Mouse (Mus musculus): ENCODE data around the gene Plscr1. TPM values are rescaled to one million over a fixed set of nuclear protein-coding genes. Genes with fewer than 3 reads are reported as not detected.
A peak's percentile ranks its signal among the peaks of the same experiment; 100 is the strongest.

The Plscr1 gene
- 100 to 1,000 TPM in 4 of 26 experiments, 10 to 100 TPM in 18, 1 to 10 TPM in 4; 7.2 to 150 (median 21.7) TPM for total RNA-seq (2018; cell fraction: chromatin; rRNA removed)
- 100 to 1,000 TPM in 3 of 26 experiments, 10 to 100 TPM in 23; 14.6 to 148 (median 23.3) TPM for total RNA-seq (2018; cell fraction: cytosol; rRNA removed)
- 100 to 1,000 TPM in 5 of 26 experiments, 10 to 100 TPM in 21; 11.1 to 170 (median 41.8) TPM for total RNA-seq (2018; cell fraction: nucleus; rRNA removed)
- polyA plus RNA-seq (2018): 9.8 to 17.8 TPM (median 12.4 TPM) in 3 replicates

- Histone ChIP-seq H3K27ac (peak within 1 kb of the TSS; percentile 86), H3K36me3 (ENCODE audit: inconsistent target) (no peaks in the 10 kb centered on the region), H3K4me3 (ENCODE audit: inconsistent target) (peak within 1 kb of the TSS; percentile 75), H3K79me2 (ENCODE audit: inconsistent target) (peaks cover 32% of the 10 kb centered on the region)
- WGBS (ENCODE audit: missing documents): 29% methylated on average over 7 of the region's 7 CpGs
Observed at GRCm38 (mm10) chr9:92249447-92249852, at the start of gene Plscr1. Plscr1 (plus strand) TSS chr9:92249750.

- H3K36me3 ChIP-seq (ENCODE audit: inconsistent target): no peaks in the 10 kb centered on the region
- H3K4me3 ChIP-seq (ENCODE audit: inconsistent target): no peak overlapping the region
- H3K27ac ChIP-seq: no peak overlapping the region
- no peaks in the 10 kb centered on the region for H3K79me2 ChIP-seq (ENCODE audit: inconsistent target)
- WGBS (ENCODE audit: missing documents): 72% methylated on average over 2 of the region's 2 CpGs
Observed at GRCm38 (mm10) chr9:92204397-92204796, 45.2 kb upstream of the Plscr1 start.

- H3K36me3 ChIP-seq (ENCODE audit: inconsistent target): no peaks in the 10 kb centered on the region
- peak overlapping the region; percentile 7; the same call in 1 of the 2 replicates for H3K4me3 ChIP-seq (ENCODE audit: inconsistent target)
- H3K79me2 ChIP-seq (ENCODE audit: inconsistent target): no peaks in the 10 kb centered on the region
- H3K27ac ChIP-seq: no peak overlapping the region
- 2% methylated on average over 4 of the region's 4 CpGs for WGBS (ENCODE audit: missing documents)
Observed at GRCm38 (mm10) chr9:92207307-92207706, 42.2 kb upstream of the Plscr1 start.

GRCm38 (mm10) chr9:92207757-92208156, 41.8 kb upstream of the Plscr1 start:
- Histone ChIP-seq H3K36me3 (ENCODE audit: inconsistent target) (no peaks in the 10 kb centered on the region), H3K79me2 (ENCODE audit: inconsistent target) (no peaks in the 10 kb centered on the region), H3K4me3 (ENCODE audit: inconsistent target) (peak overlapping the region; percentile 7; the same call in 1 of the 2 replicates), H3K27ac (no peak overlapping the region)
- WGBS (ENCODE audit: missing documents): 78% methylated on average over 8 of the region's 8 CpGs

- 91% methylated on average over 3 of the region's 3 CpGs for WGBS (ENCODE audit: missing documents)
- H3K4me3 ChIP-seq (ENCODE audit: inconsistent target): no peak overlapping the region
- no peak overlapping the region for H3K27ac ChIP-seq
- no peaks in the 10 kb centered on the region for H3K36me3 ChIP-seq (ENCODE audit: inconsistent target)
- H3K79me2 ChIP-seq (ENCODE audit: inconsistent target): no peaks in the 10 kb centered on the region
Observed at GRCm38 (mm10) chr9:92209850-92210249, 39.7 kb upstream of the Plscr1 start.

GRCm38 (mm10) chr9:92210386-92210967, 39.1 kb upstream of the Plscr1 start:
- Histone ChIP-seq H3K79me2 (ENCODE audit: inconsistent target) (no peaks in the 10 kb centered on the region), H3K27ac (no peak overlapping the region), H3K4me3 (ENCODE audit: inconsistent target) (no peak overlapping the region), H3K36me3 (ENCODE audit: inconsistent target) (no peaks in the 10 kb centered on the region)
- WGBS (ENCODE audit: missing documents): 96% methylated on average over 7 of the region's 7 CpGs

- H3K27ac ChIP-seq: no peak overlapping the region
- H3K79me2 ChIP-seq (ENCODE audit: inconsistent target): no peaks in the 10 kb centered on the region
- 28% methylated on average over 3 of the region's 3 CpGs for WGBS (ENCODE audit: missing documents)
- no peaks in the 10 kb centered on the region for H3K36me3 ChIP-seq (ENCODE audit: inconsistent target)
- H3K4me3 ChIP-seq (ENCODE audit: inconsistent target): no peak overlapping the region
Observed at GRCm38 (mm10) chr9:92211048-92211447, 38.5 kb upstream of the Plscr1 start.

GRCm38 (mm10) chr9:92217484-92217883, 32.1 kb upstream of the Plscr1 start:
- H3K79me2 ChIP-seq (ENCODE audit: inconsistent target): no peaks in the 10 kb centered on the region
- H3K36me3 ChIP-seq (ENCODE audit: inconsistent target): no peaks in the 10 kb centered on the region
- no peak overlapping the region for H3K27ac ChIP-seq
- no peak overlapping the region for H3K4me3 ChIP-seq (ENCODE audit: inconsistent target)
- 42% methylated on average over 4 of the region's 4 CpGs for WGBS (ENCODE audit: missing documents)

GRCm38 (mm10) chr9:92217896-92218295, 31.7 kb upstream of the Plscr1 start:
- no peaks in the 10 kb centered on the region for H3K36me3 ChIP-seq (ENCODE audit: inconsistent target)
- H3K79me2 ChIP-seq (ENCODE audit: inconsistent target): no peaks in the 10 kb centered on the region
- H3K27ac ChIP-seq: no peak overlapping the region
- WGBS (ENCODE audit: missing documents): 91% methylated on average over 2 of the region's 2 CpGs
- no peak overlapping the region for H3K4me3 ChIP-seq (ENCODE audit: inconsistent target)

- H3K4me3 ChIP-seq (ENCODE audit: inconsistent target): no peak overlapping the region
- 9% methylated on average over 3 of the region's 3 CpGs for WGBS (ENCODE audit: missing documents)
- H3K79me2 ChIP-seq (ENCODE audit: inconsistent target): no peaks in the 10 kb centered on the region
- no peak overlapping the region for H3K27ac ChIP-seq
- no peaks in the 10 kb centered on the region for H3K36me3 ChIP-seq (ENCODE audit: inconsistent target)
Observed at GRCm38 (mm10) chr9:92220151-92220550, 29.4 kb upstream of the Plscr1 start.

- Histone ChIP-seq H3K4me3 (ENCODE audit: inconsistent target) (no peak overlapping the region), H3K27ac (no peak overlapping the region), H3K79me2 (ENCODE audit: inconsistent target) (no peaks in the 10 kb centered on the region), H3K36me3 (ENCODE audit: inconsistent target) (no peaks in the 10 kb centered on the region)
Observed at GRCm38 (mm10) chr9:92221480-92221879, 28.1 kb upstream of the Plscr1 start.

- no peaks in the 10 kb centered on the region for H3K79me2 ChIP-seq (ENCODE audit: inconsistent target)
- H3K36me3 ChIP-seq (ENCODE audit: inconsistent target): no peaks in the 10 kb centered on the region
- no peak overlapping the region for H3K27ac ChIP-seq
- H3K4me3 ChIP-seq (ENCODE audit: inconsistent target): no peak overlapping the region
- WGBS (ENCODE audit: missing documents): 67% methylated on average over 1 of the region's 1 CpGs
Observed at GRCm38 (mm10) chr9:92224598-92225231, 24.8 kb upstream of the Plscr1 start.

GRCm38 (mm10) chr9:92226127-92226655, 23.4 kb upstream of the Plscr1 start:
- Histone ChIP-seq H3K36me3 (ENCODE audit: inconsistent target) (no peaks in the 10 kb centered on the region), H3K79me2 (ENCODE audit: inconsistent target) (no peaks in the 10 kb centered on the region), H3K4me3 (ENCODE audit: inconsistent target) (no peak overlapping the region), H3K27ac (no peak overlapping the region)
- WGBS (ENCODE audit: missing documents): 23% methylated on average over 3 of the region's 3 CpGs

GRCm38 (mm10) chr9:92226795-92227194, 22.8 kb upstream of the Plscr1 start:
- no peaks in the 10 kb centered on the region for H3K36me3 ChIP-seq (ENCODE audit: inconsistent target)
- no peak overlapping the region for H3K4me3 ChIP-seq (ENCODE audit: inconsistent target)
- 75% methylated on average over 3 of the region's 3 CpGs for WGBS (ENCODE audit: missing documents)
- H3K79me2 ChIP-seq (ENCODE audit: inconsistent target): no peaks in the 10 kb centered on the region
- H3K27ac ChIP-seq: no peak overlapping the region
